Mouse (Mus musculus): Measurements from ENCODE around the gene Tfpi. TPM values are rescaled to one million over a fixed set of nuclear protein-coding genes. Genes with fewer than 3 reads are reported as not detected.
"Not testable (repeated sequence)": the region's sequence is repeated elsewhere in the genome, so short reads cannot be mapped to it uniquely, and the experiment has no call there.

The Tfpi gene
- total and polyA plus RNA-seq, 2 experiments from 2014 or later = 10.4 to 13.2 TPM

DNA sequence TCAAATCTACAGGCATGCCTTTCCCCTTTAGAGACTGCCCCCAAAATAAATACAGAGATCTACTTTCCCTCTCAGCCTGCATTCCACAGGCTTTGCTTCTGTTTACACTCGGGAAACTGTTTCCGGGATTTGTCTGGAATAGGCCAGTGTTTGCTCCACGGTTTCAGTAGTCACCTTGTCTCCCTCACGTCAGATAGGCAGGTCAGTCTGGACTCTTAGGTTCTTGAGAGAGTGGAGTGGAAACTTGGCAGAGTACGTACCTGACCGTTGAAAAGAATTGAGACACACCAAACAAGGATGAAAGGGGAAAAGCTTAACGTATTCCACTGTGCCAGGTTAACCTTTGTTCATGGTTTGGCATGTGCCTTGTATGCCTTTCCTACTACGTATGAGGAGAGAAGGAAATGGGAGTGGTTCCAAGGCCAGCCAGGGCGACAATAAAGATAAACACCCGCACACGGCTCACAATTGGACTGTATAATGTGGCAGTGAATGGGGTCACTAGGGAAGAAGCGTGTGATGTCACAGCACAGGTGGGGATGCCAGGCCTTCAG is 43.0 kb upstream of the Tfpi start:
- no peaks in the 10 kb centered on the region for H3K27me3 ChIP-seq (ENCODE audit: insufficient read depth, low read length)
- no peak overlapping the region for H3K4me2 ChIP-seq (ENCODE audit: low read depth, low read length, poor library complexity, severe bottlenecking)
- H3K27ac ChIP-seq (ENCODE audit: low read depth, low read length) = no peak overlapping the region
- no peak for TF ChIP-seq CTCF (IDR thresholded peaks at IDR 0.05)
- WGBS = 82% methylated on average over 12 of the region's 12 CpGs
- H3K4me3 ChIP-seq (ENCODE audit: low read depth, low read length) = no peak overlapping the region
- no peaks in the 10 kb centered on the region for H3K4me1 ChIP-seq (ENCODE audit: insufficient read depth, low read length)
- DNase-seq (ENCODE audit: low spot score) (no peak), ATAC-seq (ENCODE audit: low FRiP score) (no peak)
- H3K36me3 ChIP-seq (ENCODE audit: insufficient read depth, low read length) = no peaks in the 10 kb centered on the region
- H3K9me3 ChIP-seq (ENCODE audit: low read length) = no peaks in the 10 kb centered on the region
- no peak overlapping the region for H3K9ac ChIP-seq (replicated peaks; ENCODE audit: low read length, poor library complexity, severe bottlenecking)

DNA sequence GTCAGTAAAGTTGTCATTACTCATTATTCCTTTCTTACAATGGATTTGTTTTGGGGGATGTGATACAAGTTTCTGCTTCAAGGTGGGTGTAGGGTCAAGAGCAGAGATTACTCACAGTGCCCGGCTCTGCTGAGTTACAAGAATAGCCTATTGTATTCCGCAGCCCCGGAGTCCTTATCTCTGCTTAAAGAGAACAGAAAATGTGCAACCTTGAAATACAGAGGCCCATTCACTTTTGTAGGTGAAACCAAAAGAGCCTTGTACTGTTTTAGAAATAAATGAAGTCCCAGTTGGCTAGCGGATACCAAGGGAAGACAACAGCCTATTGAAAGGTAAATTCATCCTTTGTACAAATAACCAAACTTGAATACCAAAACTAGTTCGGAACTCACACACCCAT is 42.2 kb upstream of the Tfpi start:
- Histone ChIP-seq H3K4me2 (ENCODE audit: low read depth, low read length, poor library complexity, severe bottlenecking) (no peak overlapping the region), H3K4me1 (ENCODE audit: insufficient read depth, low read length) (no peaks in the 10 kb centered on the region), H3K36me3 (ENCODE audit: insufficient read depth, low read length) (no peaks in the 10 kb centered on the region), H3K4me3 (ENCODE audit: low read depth, low read length) (no peak overlapping the region), H3K9me3 (ENCODE audit: low read length) (no peaks in the 10 kb centered on the region), H3K27me3 (ENCODE audit: insufficient read depth, low read length) (no peaks in the 10 kb centered on the region), H3K27ac (ENCODE audit: low read depth, low read length) (no peak overlapping the region), H3K9ac (replicated peaks; ENCODE audit: low read length, poor library complexity, severe bottlenecking) (no peak overlapping the region)
- ATAC-seq (ENCODE audit: low FRiP score) = no peak
- DNase-seq (ENCODE audit: low spot score) = no peak
- WGBS = 69% methylated on average over 5 of the region's 5 CpGs
- no peak for TF ChIP-seq CTCF (IDR thresholded peaks at IDR 0.05)

DNA sequence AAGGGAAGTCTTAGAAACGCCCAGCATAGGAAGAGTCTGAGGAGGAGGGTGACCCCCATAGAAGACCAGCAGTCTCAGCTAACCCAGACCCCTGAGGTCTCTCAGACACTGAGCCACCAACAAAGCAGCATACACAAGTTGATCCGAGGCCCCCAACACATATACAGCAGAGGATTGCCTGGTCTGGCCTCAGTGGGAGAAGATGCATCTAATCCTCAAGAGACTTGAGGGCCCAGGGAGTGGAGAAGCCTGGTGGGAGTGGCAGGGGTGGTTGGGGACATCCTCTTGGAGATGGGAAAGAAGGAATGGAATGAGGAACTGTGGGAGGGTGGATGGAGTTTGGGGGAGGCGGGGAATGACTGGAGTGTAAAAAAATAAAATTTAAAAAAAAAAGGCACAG is 36.7 kb upstream of the Tfpi start:
- Histone ChIP-seq H3K36me3 (ENCODE audit: insufficient read depth, low read length) (no peaks in the 10 kb centered on the region), H3K9ac (replicated peaks; ENCODE audit: low read length, poor library complexity, severe bottlenecking) (no peak overlapping the region), H3K4me2 (ENCODE audit: low read depth, low read length, poor library complexity, severe bottlenecking) (no peak overlapping the region), H3K4me1 (ENCODE audit: insufficient read depth, low read length) (no peaks in the 10 kb centered on the region), H3K27me3 (ENCODE audit: insufficient read depth, low read length) (no peaks in the 10 kb centered on the region), H3K9me3 (ENCODE audit: low read length) (no peaks in the 10 kb centered on the region), H3K4me3 (ENCODE audit: low read depth, low read length) (no peak overlapping the region), H3K27ac (ENCODE audit: low read depth, low read length) (no peak overlapping the region)
- TF ChIP-seq CTCF (IDR thresholded peaks at IDR 0.05) = no peak
- no peak for DNase-seq (ENCODE audit: low spot score)
- 84% methylated on average over 3 of the region's 3 CpGs for WGBS
- ATAC-seq (ENCODE audit: low FRiP score) = no peak

DNA sequence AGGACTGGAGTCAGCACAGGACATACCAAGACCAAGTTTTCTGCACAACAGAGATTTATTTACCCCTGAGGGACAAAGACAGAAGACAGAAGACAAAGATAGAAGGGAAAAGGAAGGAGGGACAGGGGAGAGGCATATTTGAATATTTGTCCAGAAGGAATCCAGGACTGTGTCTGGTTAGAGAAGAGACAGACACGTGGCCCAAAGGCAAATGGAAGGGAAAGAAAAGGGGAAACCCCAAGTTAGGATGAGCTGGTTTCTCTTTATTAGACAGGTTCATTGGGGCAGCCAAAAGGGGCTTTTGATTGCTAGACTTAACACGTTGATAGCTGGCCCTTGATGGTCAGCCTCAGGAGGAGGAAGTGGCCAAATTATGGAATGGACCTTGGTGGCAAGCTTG is 34.9 kb upstream of the Tfpi start:
- Histone ChIP-seq H3K27ac (ENCODE audit: low read depth, low read length) (no peak overlapping the region), H3K27me3 (ENCODE audit: insufficient read depth, low read length) (no peaks in the 10 kb centered on the region), H3K4me1 (ENCODE audit: insufficient read depth, low read length) (no peaks in the 10 kb centered on the region), H3K4me3 (ENCODE audit: low read depth, low read length) (no peak overlapping the region), H3K4me2 (ENCODE audit: low read depth, low read length, poor library complexity, severe bottlenecking) (no peak overlapping the region), H3K36me3 (ENCODE audit: insufficient read depth, low read length) (no peaks in the 10 kb centered on the region), H3K9me3 (ENCODE audit: low read length) (no peaks in the 10 kb centered on the region), H3K9ac (replicated peaks; ENCODE audit: low read length, poor library complexity, severe bottlenecking) (no peak overlapping the region)
- ATAC-seq (ENCODE audit: low FRiP score) (no peak), DNase-seq (ENCODE audit: low spot score) (no peak)
- TF ChIP-seq CTCF (IDR thresholded peaks at IDR 0.05) = no peak
- WGBS = 64% methylated on average over 2 of the region's 2 CpGs

DNA sequence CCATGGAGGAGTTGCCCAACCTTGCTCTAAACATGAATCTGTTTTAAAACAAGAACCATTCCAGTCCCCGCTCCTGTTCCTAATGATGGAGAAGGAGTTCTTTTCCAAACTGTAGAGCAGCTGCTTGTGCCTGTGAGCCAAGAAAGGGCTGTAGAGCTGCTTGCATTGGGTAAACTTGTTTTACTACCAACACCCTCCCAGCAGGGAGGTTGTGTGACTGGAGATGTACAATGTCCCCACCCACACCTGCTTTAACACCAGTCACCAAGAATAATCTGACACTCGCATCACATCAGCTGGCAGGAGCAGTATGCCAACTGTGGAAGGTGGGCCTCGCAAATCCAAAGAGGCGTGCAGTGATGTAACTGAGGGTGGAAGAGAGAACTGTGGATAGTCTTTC is 34.5 kb upstream of the Tfpi start:
- Histone ChIP-seq H3K4me1 (ENCODE audit: insufficient read depth, low read length) (no peaks in the 10 kb centered on the region), H3K36me3 (ENCODE audit: insufficient read depth, low read length) (no peaks in the 10 kb centered on the region), H3K4me2 (ENCODE audit: low read depth, low read length, poor library complexity, severe bottlenecking) (no peak overlapping the region), H3K9ac (replicated peaks; ENCODE audit: low read length, poor library complexity, severe bottlenecking) (no peak overlapping the region), H3K27ac (ENCODE audit: low read depth, low read length) (no peak overlapping the region), H3K27me3 (ENCODE audit: insufficient read depth, low read length) (no peaks in the 10 kb centered on the region), H3K9me3 (ENCODE audit: low read length) (no peaks in the 10 kb centered on the region), H3K4me3 (ENCODE audit: low read depth, low read length) (no peak overlapping the region)
- DNase-seq (ENCODE audit: low spot score) (no peak), ATAC-seq (ENCODE audit: low FRiP score) (no peak)
- no peak for TF ChIP-seq CTCF (IDR thresholded peaks at IDR 0.05)
- WGBS = 98% methylated on average over 4 of the region's 4 CpGs

DNA sequence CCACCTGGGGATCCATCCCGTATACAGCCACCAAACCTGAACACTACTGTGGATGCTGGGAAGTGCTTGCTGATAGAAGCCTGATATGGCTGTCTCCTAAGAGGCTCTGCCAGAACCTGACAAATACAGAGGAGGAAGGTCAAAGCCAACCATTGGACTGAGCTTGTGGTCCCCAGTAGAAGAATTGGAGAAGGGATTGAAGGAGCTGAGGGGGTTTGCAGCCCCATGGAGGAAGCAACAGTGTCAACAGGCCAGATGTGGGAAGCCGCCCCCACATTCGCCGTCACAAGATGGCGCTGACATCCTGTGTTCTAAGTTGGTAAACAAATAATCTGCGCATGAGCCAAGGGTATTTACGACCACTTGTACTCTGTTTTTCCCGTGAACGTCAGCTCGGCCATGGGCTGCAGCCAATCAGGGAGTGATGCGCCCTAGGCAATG is 28.4 kb upstream of the Tfpi start:
- H3K9me3 ChIP-seq (ENCODE audit: low read length); H3K36me3 ChIP-seq (ENCODE audit: insufficient read depth, low read length); H3K27me3 ChIP-seq (ENCODE audit: insufficient read depth, low read length); H3K9ac ChIP-seq (replicated peaks; ENCODE audit: low read length, poor library complexity, severe bottlenecking); H3K4me1 ChIP-seq (ENCODE audit: insufficient read depth, low read length); DNase-seq (ENCODE audit: low spot score); H3K4me2 ChIP-seq (ENCODE audit: low read depth, low read length, poor library complexity, severe bottlenecking); H3K27ac ChIP-seq (ENCODE audit: low read depth, low read length); H3K4me3 ChIP-seq (ENCODE audit: low read depth, low read length): not testable (repeated sequence)
- ATAC-seq (ENCODE audit: low FRiP score) = peak; percentile 41; the same call in 1 of the 2 replicates
- TF ChIP-seq CTCF (IDR thresholded peaks at IDR 0.05) = peak; percentile 21
- 42% methylated on average over 5 of the region's 11 CpGs for WGBS
